Mouse (Mus musculus): ENCODE results near the gene Plcb3.

DNA sequence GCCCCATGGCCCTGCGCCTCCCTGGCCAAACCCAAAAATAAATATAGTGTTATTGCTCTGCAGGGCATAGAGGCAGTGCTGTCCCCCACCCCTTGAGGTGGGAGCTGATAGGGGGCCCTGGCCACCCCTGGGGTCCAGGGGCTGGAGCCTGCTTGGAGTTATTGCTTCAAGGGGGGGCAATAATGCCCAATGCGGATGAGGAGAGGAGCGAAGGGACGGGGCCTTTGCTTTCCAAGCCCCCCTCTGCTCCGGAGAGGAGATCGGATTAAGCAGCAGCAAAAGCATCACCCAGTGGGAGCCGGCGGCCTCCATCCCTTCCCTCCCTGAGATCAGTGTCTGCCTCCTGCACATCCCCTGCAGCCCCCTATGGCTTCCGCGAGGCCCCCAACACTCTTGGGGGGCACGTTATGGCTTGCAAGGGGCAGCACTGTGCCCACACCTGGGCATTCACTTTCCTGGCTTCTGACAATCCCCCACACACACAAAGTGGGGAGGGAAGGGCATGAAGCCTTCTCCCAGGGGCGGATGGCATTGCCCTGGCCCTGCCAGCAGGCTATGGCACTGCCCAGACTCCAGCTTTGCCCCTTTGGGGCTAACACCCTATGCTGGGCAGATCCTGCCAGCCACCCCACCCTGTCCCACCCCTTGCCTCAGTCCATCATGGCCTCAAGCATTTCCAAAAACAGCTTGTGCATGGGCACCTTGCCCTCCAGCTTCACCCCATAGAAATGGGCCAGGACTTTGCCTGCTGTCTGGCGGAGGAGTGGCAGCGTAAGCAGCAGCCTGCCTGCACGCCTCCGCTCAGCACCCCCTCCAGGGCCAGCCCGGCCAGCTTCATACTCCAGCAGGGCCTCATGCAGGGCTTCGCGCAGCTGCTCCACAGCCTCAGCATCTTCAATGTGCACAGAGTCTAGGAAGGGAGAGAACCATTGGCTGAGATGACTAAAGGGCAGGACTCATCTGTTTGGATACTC, 64.9 kb downstream of the Plcb3 start:
- TF ChIP-seq CTCF (IDR thresholded peaks at IDR 0.05; ENCODE audit: low read depth, low read length) (no peak), TAL1 (conservative IDR thresholded peaks at IDR 0.05; ENCODE audit: low read depth, low read length) (no peak), GATA1 (IDR thresholded peaks at IDR 0.05; ENCODE audit: borderline replicate concordance, low read length) (no peak), POLR2AphosphoS5 (IDR thresholded peaks at IDR 0.05; ENCODE audit: insufficient replicate concordance, low read depth, low read length) (no peak), GATA2 (IDR thresholded peaks at IDR 0.05; ENCODE audit: borderline replicate concordance, low read depth, low read length) (no peak)
